Comparison of ENCODE assay signal across 7 mouse cellular contexts in the genomic region with DNA sequence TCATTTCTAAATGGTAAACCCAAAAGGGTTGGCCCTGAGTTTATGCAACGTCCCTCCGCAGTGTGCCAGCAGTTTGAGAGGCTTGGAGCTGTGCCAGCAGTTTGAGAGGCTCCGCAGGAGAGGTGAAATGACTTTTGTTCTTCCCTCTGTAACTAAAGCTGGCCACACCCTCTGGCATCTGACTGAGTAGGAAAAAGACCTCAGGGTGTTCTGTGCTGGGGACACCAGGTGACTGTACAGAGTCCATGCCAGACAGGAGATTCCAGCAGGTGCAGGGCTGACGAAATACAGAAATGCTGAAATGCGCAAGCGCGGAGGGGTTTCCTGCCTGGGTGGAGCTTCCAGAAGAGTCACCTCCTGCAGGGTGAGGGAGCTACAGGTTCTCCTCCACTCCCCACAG. TPM values are rescaled to one million over a fixed set of nuclear protein-coding genes. Genes with fewer than 3 reads are reported as not detected.
DNase-seq lines count a peak whose midpoint lies in the region; ATAC-seq and TF ChIP-seq lines count a peak whose summit lies in the region.

No protein-coding gene starts in this region.

- WGBS in lung, adult 2 months = 9% methylated on average over 7 of the region's 7 CpGs

- no peaks in the 10 kb centered on the region for H3K36me3 ChIP-seq in splenic B cell, adult 2 months (ENCODE audit: control insufficient read depth, insufficient read depth, low read length, poor library complexity, severe bottlenecking)

- DNase-seq in CD8-positive naive resting alpha-beta T cell, adult 2 months (ENCODE audit: low read depth in 2 of 2, low spot score in 2 of 2) = peak; percentile 62 to 76
- peak; percentile 77 for DNase-seq in R1 (ENCODE audit: low read depth, low spot score)
- DNase-seq in lung, adult 2 months = peak; percentile 90
- DNase-seq in splenic B cell, adult 2 months (ENCODE audit: low read depth, low spot score) = peak; percentile 89
- DNase-seq in left cerebral cortex, adult 9 months (ENCODE audit: low spot score in 2 of 2) = no peak

- peak; percentile 41; the same call in 1 of the 2 replicates for TF ChIP-seq POLR2A in lung, adult 2 months (IDR thresholded peaks at IDR 0.05; ENCODE audit: borderline replicate concordance, extremely low read depth, low read depth, low read length)

- TF ChIP-seq CTCF in lung, adult 2 months (IDR thresholded peaks at IDR 0.05; ENCODE audit: insufficient read depth, low read length) = no peak

- H3K27me3 ChIP-seq in splenic B cell, adult 2 months (ENCODE audit: control insufficient read depth, insufficient read depth, low read length, poor library complexity, severe bottlenecking) = no peaks in the 10 kb centered on the region

- peak; percentile 88 for ATAC-seq in common myeloid progenitor, adult 5-6 weeks (replicated peaks; ENCODE audit: low read depth, poor library complexity, severe bottlenecking)
- ATAC-seq in inflammation-experienced regulatory T-cells, adult 6 months = peak; percentile 96

- H3K4me1 ChIP-seq in lung, adult 2 months (ENCODE audit: control insufficient read depth, insufficient read depth, low read length) = peaks cover 23% of the 10 kb centered on the region

- H3K4me3 ChIP-seq in lung, adult 2 months (replicated peaks; ENCODE audit: extremely low read depth, low read depth, low read length) = peak overlapping the region; percentile 13

RNA-seq across cellular contexts. Expression of gene Psen2, which starts 16.4 kb away (rescaled TPM):
- total RNA-seq in common myeloid progenitor, adult 5-6 weeks (2017) = 20.8 and 24.3 TPM in 2 replicates
- polyA plus RNA-seq in inflammation-experienced regulatory T-cells, adult 6 months (2017; shearing (Covaris generic)) = 100 to 1,000 TPM in 2 of 3 experiments, 10 to 100 TPM in 1; 83.5 to 124 (median 120) TPM
- polyA plus RNA-seq in lung, adult 2 months (2012; rRNA removed) = 70.0 and 74.4 TPM in 2 replicates

RNA-seq across cellular contexts. Expression of gene Itpkb, which starts 50.6 kb away (rescaled TPM):
- total RNA-seq in common myeloid progenitor, adult 5-6 weeks (2017) = 10.2 and 15.9 TPM in 2 replicates
- 10 to 100 TPM; 25.3 to 58.2 (median 55.2) TPM for polyA plus RNA-seq in inflammation-experienced regulatory T-cells, adult 6 months (2017; shearing (Covaris generic))
- 51.3 and 55.6 TPM in 2 replicates for polyA plus RNA-seq in lung, adult 2 months (2012; rRNA removed)

Comparison
In these comparisons a context has a peak if more than half of its experiments do, and no peak if none do; other contexts are left out.
1. DNase-seq: peak in CD8-positive naive resting alpha-beta T cell, adult 2 months (2 of 2), R1 (single experiment), lung, adult 2 months (single experiment) and splenic B cell, adult 2 months (single experiment); none in left cerebral cortex, adult 9 months (0 of 2).